Mouse (Mus musculus): ENCODE measurements at regions not wholly inside any gene's neighbourhood (a gene's known extent, or its start where the extent isn't known, plus 50 kb on each side); places are given as distances from the start of the nearest gene placed in this dataset.
"Not testable (repeated sequence)": the region's sequence is repeated elsewhere in the genome, so short reads cannot be mapped to it uniquely, and the experiment has no call there.

GRCm38 (mm10) chr13:50314001-50314400 lies 63.9 kb upstream of the Gm906 start:
- DNase-seq = not testable (repeated sequence)

DNA sequence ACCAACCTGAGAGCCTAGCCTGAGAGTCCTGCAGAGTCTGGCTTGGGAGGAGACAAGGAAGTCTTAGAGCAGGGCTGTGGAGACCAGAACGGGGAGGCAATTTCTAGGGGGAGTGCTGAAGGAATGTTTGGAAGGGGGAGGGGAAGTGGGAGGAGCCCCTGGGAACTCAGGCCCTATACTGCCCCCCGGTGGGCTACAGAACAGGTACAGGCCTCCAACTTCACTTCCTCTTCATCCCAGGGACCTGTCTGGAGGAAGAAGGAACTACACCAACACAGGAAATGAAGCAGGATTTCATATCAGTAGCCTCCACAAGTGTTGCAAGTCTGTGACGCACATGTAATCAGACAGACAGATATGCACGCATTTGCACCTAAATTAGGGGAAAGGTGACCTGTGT lies 72.4 kb upstream of the Gm906 start:
- peak; percentile 28 to 49 for DNase-seq

DNA sequence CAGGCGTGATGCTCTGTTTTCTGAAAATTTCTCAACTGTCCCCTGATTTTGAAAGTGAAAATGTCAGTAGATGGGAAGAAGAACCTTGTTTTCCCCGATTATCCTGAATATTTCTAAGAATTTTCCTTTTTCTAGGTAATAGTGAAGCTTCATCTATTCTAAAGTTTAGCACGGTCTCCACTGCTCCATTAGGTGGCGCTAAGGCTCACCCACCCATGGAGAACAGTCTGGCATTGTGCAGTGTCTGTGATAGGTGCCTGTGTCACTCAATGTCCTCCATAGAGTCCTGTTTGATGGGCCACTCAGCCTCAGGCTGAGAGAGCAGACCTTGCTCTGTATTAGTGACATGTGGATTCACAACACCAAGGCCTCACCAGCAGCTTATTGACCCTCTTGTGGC lies 78.5 kb upstream of the Gm906 start:
- no peak for DNase-seq

DNA sequence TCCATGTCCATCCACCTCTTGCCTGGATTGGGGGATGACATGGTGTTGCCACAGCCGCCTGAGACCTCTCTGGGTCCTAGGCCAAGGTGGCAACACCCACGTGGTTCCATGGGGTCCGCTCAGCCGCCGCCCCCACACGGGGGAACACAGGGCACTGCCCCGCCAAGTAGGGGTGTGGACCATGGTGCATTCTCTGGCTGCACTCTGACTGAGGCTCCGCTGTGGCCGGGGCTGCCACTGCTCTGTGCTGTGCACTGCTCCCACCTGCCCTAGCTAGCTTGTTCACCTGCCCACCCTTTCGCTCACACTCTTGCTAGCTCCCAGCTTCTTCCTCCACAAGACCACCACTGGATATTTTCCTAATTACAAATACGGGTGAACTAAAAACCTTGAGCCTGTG lies 73.5 kb upstream of the Fbxw17 start:
- no peak for DNase-seq

- no peak for DNase-seq
These were observed 65.7 kb upstream of the Fbxw17 start for GRCm38 (mm10) chr13:50351946-50352345.

DNA sequence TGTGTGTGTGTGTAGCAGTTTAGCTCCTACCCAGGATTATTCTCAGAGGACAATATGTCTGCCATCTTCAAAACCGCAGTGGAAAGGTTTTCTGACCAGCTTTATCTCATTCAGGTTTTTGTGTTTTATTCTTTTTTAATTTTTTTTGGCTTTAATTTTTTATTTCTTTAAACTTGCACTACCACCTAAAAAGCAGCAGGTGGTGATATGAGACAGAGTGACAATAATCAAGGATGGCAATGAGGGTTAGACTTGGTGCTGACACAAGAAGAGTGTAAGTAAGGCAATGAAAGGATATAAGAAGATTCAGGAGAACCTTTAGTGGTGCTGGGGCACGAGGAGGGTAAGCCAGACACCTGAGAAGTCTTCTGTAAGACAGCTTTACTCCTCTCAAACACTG lies 62.4 kb upstream of the Fbxw17 start:
- DNase-seq = no peak

GRCm38 (mm10) chr13:50359536-50359935 lies 58.1 kb upstream of the Fbxw17 start:
- DNase-seq = no peak

Data from kidney, postnatal 4 days (tissue).